Mouse (Mus musculus) MEL (cell line): Measurements from ENCODE around the gene Tcea3. TPM values are rescaled to one million over a fixed set of nuclear protein-coding genes. Genes with fewer than 3 reads are reported as not detected.
A peak's percentile ranks its signal among the peaks of the same experiment; 100 is the strongest.

ENCODE experiments used
- DNase-seq: peaks from one replicate; pipeline ENCODE4 v3.0.0; 2011; ENCODE audit warnings: low read depth, low spot score
- H3K27ac ChIP-seq: 2 replicates; pipeline ENCODE4 v1.5.1; 2012; ENCODE audit warnings: low read depth, mild to moderate bottlenecking, control low read depth, low read length, moderate library complexity; ENCODE audit not compliant: control insufficient read depth
- H3K27me3 ChIP-seq, 2 experiments: fragments of 150-350 bp in 1 of 2; sonication (generic) in 1 of 2; 2 replicates each; pipeline ENCODE4 v1.6.1; 2012; ENCODE audit warnings: low read length in 2 of 2, mild to moderate bottlenecking in 2 of 2, improper control_type of control experiment in 1 of 2, moderate library complexity in 1 of 2; ENCODE audit not compliant: insufficient read depth in 2 of 2, control insufficient read depth in 1 of 2
- H3K36me3 ChIP-seq, 2 experiments: 2 replicates each; pipeline ENCODE4 v1.6.1; 2012 to 2014; ENCODE audit warnings: low read length in 2 of 2, improper control_type of control experiment in 1 of 2, inconsistent platforms in 1 of 2, mild to moderate bottlenecking in 1 of 2; ENCODE audit not compliant: insufficient read depth in 2 of 2, control insufficient read depth in 1 of 2
- H3K4me1 ChIP-seq, 2 experiments: fragments of 150-350 bp in 1 of 2; sonication (generic) in 1 of 2; 2 replicates each; pipeline ENCODE4 v1.6.1; 2012; ENCODE audit warnings: low read length in 2 of 2, improper control_type of control experiment in 1 of 2, mild to moderate bottlenecking in 1 of 2; ENCODE audit not compliant: insufficient read depth in 2 of 2, control insufficient read depth in 1 of 2
- H3K4me3 ChIP-seq, 2 experiments: fragments of 150-350 bp in 1 of 2; sonication (generic) in 1 of 2; 2 replicates each; pipeline ENCODE4 v1.5.1; 2012; ENCODE audit warnings: low read depth in 2 of 2, low read length in 2 of 2, mild to moderate bottlenecking in 2 of 2, moderate library complexity in 2 of 2, control low read depth in 1 of 2, improper control_type of control experiment in 1 of 2; ENCODE audit not compliant: control insufficient read depth in 1 of 2, insufficient read depth in 1 of 2
- H3K79me2 ChIP-seq: 2 replicates; pipeline ENCODE4 v1.6.1; 2012; ENCODE audit warnings: mild to moderate bottlenecking, low read length, moderate library complexity; ENCODE audit not compliant: control insufficient read depth, poor library complexity, insufficient read depth
- H3K9ac ChIP-seq: 2 replicates; pipeline ENCODE4 v1.6.1; 2012; ENCODE audit warnings: low read depth, mild to moderate bottlenecking, control low read depth, low read length, moderate library complexity; ENCODE audit not compliant: control insufficient read depth, poor library complexity, severe bottlenecking
- H3K9me3 ChIP-seq: fragments of 150-350 bp; sonication (generic); replicated peaks from 2 replicates; pipeline ENCODE4 v1.6.1; 2012; ENCODE audit warnings: mild to moderate bottlenecking, low read length, improper control_type of control experiment, moderate library complexity; ENCODE audit not compliant: insufficient read depth
- BHLHE40 ChIP-seq: IDR thresholded peaks from 2 replicates; pipeline ENCODE4 v1.6.1; 2012; ENCODE audit warnings: low read depth, mild to moderate bottlenecking, inconsistent platforms, low read length, improper control_type of control experiment, borderline replicate concordance
- CHD1 ChIP-seq: IDR thresholded peaks from 2 replicates; pipeline ENCODE4 v1.6.1; 2012; ENCODE audit warnings: low read depth, mild to moderate bottlenecking, inconsistent platforms, low read length, improper control_type of control experiment
- CHD2 ChIP-seq: IDR thresholded peaks from 2 replicates; pipeline ENCODE4 v1.6.1; 2011; ENCODE audit warnings: low read length, improper control_type of control experiment
- CTCF ChIP-seq, 3 experiments: IDR thresholded peaks in 2 of 3; conservative IDR thresholded peaks in 1 of 3; 2 replicates each; pipeline ENCODE4 v1.5.1; 2011 to 2012; ENCODE audit warnings: low read length in 3 of 3, low read depth in 2 of 3, mild to moderate bottlenecking in 2 of 3, improper control_type of control experiment in 1 of 3, inconsistent platforms in 1 of 3, mixed read lengths in 1 of 3, moderate library complexity in 1 of 3; ENCODE audit not compliant: control insufficient read depth in 1 of 3, insufficient read depth in 1 of 3, poor library complexity in 1 of 3, severe bottlenecking in 1 of 3
- E2F4 ChIP-seq: IDR thresholded peaks from 2 replicates; pipeline ENCODE4 v1.6.1; 2011; ENCODE audit warnings: low read depth, low read length, improper control_type of control experiment, borderline replicate concordance
- ELF1 ChIP-seq: IDR thresholded peaks from 2 replicates; pipeline ENCODE4 v1.6.1; 2014; ENCODE audit warnings: low read depth, mild to moderate bottlenecking, inconsistent platforms, low read length, improper control_type of control experiment, moderate library complexity
- EP300 ChIP-seq, 2 experiments: IDR thresholded peaks; 2 replicates each; pipeline ENCODE4 v1.6.1; 2011; ENCODE audit warnings: improper control_type of control experiment in 2 of 2, low read length in 2 of 2, low read depth in 1 of 2, mild to moderate bottlenecking in 1 of 2
- ETS1 ChIP-seq: IDR thresholded peaks from 2 replicates; pipeline ENCODE4 v1.6.1; 2012; ENCODE audit warnings: low read depth, mild to moderate bottlenecking, inconsistent platforms, low read length, improper control_type of control experiment, moderate library complexity
- GABPA ChIP-seq: IDR thresholded peaks from 2 replicates; pipeline ENCODE4 v1.6.1; 2012; ENCODE audit warnings: low read depth, mild to moderate bottlenecking, inconsistent platforms, low read length, improper control_type of control experiment, moderate library complexity
- GATA1 ChIP-seq: IDR thresholded peaks from 2 replicates; pipeline ENCODE4 v1.6.1; 2011; ENCODE audit warnings: low read depth, low read length, improper control_type of control experiment
- HCFC1 ChIP-seq: IDR thresholded peaks from 2 replicates; pipeline ENCODE4 v1.6.1; 2012; ENCODE audit warnings: low read depth, mild to moderate bottlenecking, inconsistent platforms, low read length, improper control_type of control experiment, moderate library complexity
- JUND ChIP-seq: IDR thresholded peaks from 2 replicates; pipeline ENCODE4 v1.6.1; 2011; ENCODE audit warnings: low read depth, mild to moderate bottlenecking, improper control_type of control experiment, low read length
- KAT2A ChIP-seq: conservative IDR thresholded peaks from 2 replicates; pipeline ENCODE4 v1.6.1; 2012; ENCODE audit warnings: low read depth, low read length, improper control_type of control experiment, inconsistent platforms
- MAFK ChIP-seq: IDR thresholded peaks from 2 replicates; pipeline ENCODE4 v1.6.1; 2011; ENCODE audit warnings: low read depth, mild to moderate bottlenecking, low read length, improper control_type of control experiment, borderline replicate concordance
- MAZ ChIP-seq: IDR thresholded peaks from 2 replicates; pipeline ENCODE4 v1.6.1; 2012; ENCODE audit warnings: low read depth, mild to moderate bottlenecking, inconsistent platforms, low read length, improper control_type of control experiment
- MEF2A ChIP-seq: IDR thresholded peaks from 2 replicates; pipeline ENCODE4 v1.6.1; 2014; ENCODE audit warnings: low read depth, mild to moderate bottlenecking, inconsistent platforms, low read length, improper control_type of control experiment; ENCODE audit not compliant: poor library complexity, insufficient replicate concordance, severe bottlenecking; ENCODE audit errors: extremely low read depth
- MXI1 ChIP-seq: IDR thresholded peaks from 2 replicates; pipeline ENCODE4 v1.6.1; 2011; ENCODE audit warnings: mild to moderate bottlenecking, low read depth, low read length, improper control_type of control experiment
- MYB ChIP-seq: IDR thresholded peaks from 2 replicates; pipeline ENCODE4 v1.6.1; 2011; ENCODE audit warnings: mild to moderate bottlenecking, low read depth, low read length, improper control_type of control experiment
- MYC ChIP-seq: IDR thresholded peaks from 2 replicates; pipeline ENCODE4 v1.6.1; 2011; ENCODE audit warnings: low read depth, mild to moderate bottlenecking, low read length, improper control_type of control experiment, moderate library complexity
- NELFE ChIP-seq: IDR thresholded peaks from 2 replicates; pipeline ENCODE4 v1.6.1; 2011; ENCODE audit warnings: low read depth, low read length, improper control_type of control experiment
- NRF1 ChIP-seq: IDR thresholded peaks from 2 replicates; pipeline ENCODE4 v1.6.1; 2014; ENCODE audit warnings: low read depth, mild to moderate bottlenecking, inconsistent platforms, low read length, improper control_type of control experiment, moderate library complexity; ENCODE audit not compliant: poor library complexity, insufficient read depth, severe bottlenecking
- POLR2A ChIP-seq, 2 experiments: IDR thresholded peaks; 2 replicates each; pipeline ENCODE4 v1.6.1; 2011 to 2012; ENCODE audit warnings: low read length in 2 of 2, mild to moderate bottlenecking in 2 of 2, control low read depth in 1 of 2, improper control_type of control experiment in 1 of 2, low read depth in 1 of 2, moderate library complexity in 1 of 2; ENCODE audit not compliant: control insufficient read depth in 1 of 2, insufficient read depth in 1 of 2, poor library complexity in 1 of 2
- RAD21 ChIP-seq: IDR thresholded peaks from 2 replicates; pipeline ENCODE4 v1.6.1; 2011; ENCODE audit warnings: mild to moderate bottlenecking, low read depth, low read length, improper control_type of control experiment
- RCOR1 ChIP-seq: IDR thresholded peaks from 2 replicates; pipeline ENCODE4 v1.6.1; 2012; ENCODE audit warnings: low read depth, mild to moderate bottlenecking, inconsistent platforms, low read length, improper control_type of control experiment
- SMC3 ChIP-seq: IDR thresholded peaks from 2 replicates; pipeline ENCODE4 v1.6.1; 2011; ENCODE audit warnings: low read depth, low read length, improper control_type of control experiment
- TAL1 ChIP-seq: IDR thresholded peaks from 2 replicates; pipeline ENCODE4 v1.6.1; 2012; ENCODE audit warnings: mild to moderate bottlenecking, inconsistent platforms, low read length, moderate library complexity, mixed read lengths
- TBP ChIP-seq: IDR thresholded peaks from 2 replicates; pipeline ENCODE4 v1.8.0; 2011; ENCODE audit warnings: low read depth, low read length, improper control_type of control experiment
- UBTF ChIP-seq: IDR thresholded peaks from 2 replicates; pipeline ENCODE4 v1.6.1; 2012; ENCODE audit warnings: low read depth, mild to moderate bottlenecking, inconsistent platforms, low read length, improper control_type of control experiment, moderate library complexity, borderline replicate concordance; ENCODE audit not compliant: insufficient read depth
- USF1 ChIP-seq: IDR thresholded peaks from 2 replicates; pipeline ENCODE4 v1.6.1; 2014; ENCODE audit warnings: low read depth, mild to moderate bottlenecking, inconsistent platforms, low read length, improper control_type of control experiment, moderate library complexity
- ZC3H11A ChIP-seq: IDR thresholded peaks from 2 replicates; pipeline ENCODE4 v1.6.1; 2012; ENCODE audit warnings: low read depth, mild to moderate bottlenecking, inconsistent platforms, low read length, improper control_type of control experiment
- ZKSCAN1 ChIP-seq: IDR thresholded peaks from 2 replicates; pipeline ENCODE4 v1.6.1; 2012; ENCODE audit warnings: low read depth, mild to moderate bottlenecking, inconsistent platforms, low read length, improper control_type of control experiment, moderate library complexity
- ZMIZ1 ChIP-seq: IDR thresholded peaks from 2 replicates; pipeline ENCODE4 v1.6.1; 2012; ENCODE audit warnings: low read depth, mild to moderate bottlenecking, inconsistent platforms, low read length, improper control_type of control experiment, moderate library complexity
- ZNF384 ChIP-seq: IDR thresholded peaks from 2 replicates; pipeline ENCODE4 v1.6.1; 2012; ENCODE audit warnings: low read depth, mild to moderate bottlenecking, inconsistent platforms, low read length, improper control_type of control experiment
- polyA plus RNA-seq, 2 experiments: library from polyadenylated mRNA; stranded (reverse) in 1 of 2; unstranded in 1 of 2; fragments of >175 nt in 1 of 2; fragments of >200 nt in 1 of 2; gene quantifications; 2 replicates each; pipeline versions ENCODE4 v1.2.1 to v1.2.4; 2012; ENCODE audit warnings: low replicate concordance in 2 of 2, low read depth in 1 of 2; ENCODE audit not compliant: insufficient read length in 2 of 2, insufficient read depth in 1 of 2, missing spikeins in 1 of 2
- total RNA-seq: library from RNA; depleted of rRNA; stranded (reverse); fragments of 300-350 nt; gene quantifications from 2 replicates; pipeline ENCODE4 v1.2.3, GENCODE M21; 2012

Gene Tcea3
- total and polyA plus RNA-seq, 3 experiments = not detected

- TF ChIP-seq E2F4 (no peak), CTCF (IDR thresholded peaks at IDR 0.05 in 2 of 3, conservative IDR thresholded peaks at IDR 0.05 in 1 of 3; ENCODE audit: control insufficient read depth in 1 of 3, insufficient read depth in 1 of 3, low read depth in 2 of 3, low read length in 3 of 3, poor library complexity in 1 of 3, severe bottlenecking in 1 of 3) (no peak)
Observed at GRCm38 (mm10) chr4:136285348-136285810, 37.9 kb downstream of the Tcea3 start (continued).

- Histone ChIP-seq H3K4me3 (peak overlapping the region; percentile 86 to 95), H3K4me1 (peaks cover 0 to 11% of the 10 kb centered on the region in 2 experiments; a peak in 2 of 4 replicates), H3K9ac (peak overlapping the region; percentile 89), H3K79me2 (peaks cover 4% of the 10 kb centered on the region), H3K36me3 (peaks cover 2 to 10% of the 10 kb centered on the region in 2 experiments; a peak in 3 of 4 replicates), H3K27me3 (no peaks in the 10 kb centered on the region; a peak in 2 of 4 replicates), H3K27ac (peak overlapping the region; percentile 62), H3K9me3 (no peaks in the 10 kb centered on the region)
- DNase-seq = peak; percentile 98
- TF ChIP-seq CHD1 = no peak
- TF ChIP-seq E2F4 = no peak
- peak; percentile 86 for TF ChIP-seq HCFC1
- TF ChIP-seq EP300 (IDR thresholded peaks at IDR 0.05; ENCODE audit: low read depth in 1 of 2, low read length in 2 of 2) = no peak
- peak; percentile 87 for TF ChIP-seq NRF1
- no peak for TF ChIP-seq RCOR1
- 0 out of 2 replicates have a peak, but pooled peaks have one; percentile 16 for TF ChIP-seq USF1
- peak; percentile 73; the same call in 1 of the 2 replicates for TF ChIP-seq KAT2A
- 0 out of 2 replicates have a peak, but pooled peaks have one; percentile 11 for TF ChIP-seq CHD2
- TF ChIP-seq ELF1 = peak; percentile 80
- no peak for TF ChIP-seq SMC3
- TF ChIP-seq ZMIZ1 = 0 out of 2 replicates have a peak, but pooled peaks have one; percentile 8
- no peak for TF ChIP-seq GATA1
- no peak for TF ChIP-seq MEF2A
- TF ChIP-seq TAL1 = no peak
- peak; percentile 47 to 69; a peak in 3 of 4 replicates for TF ChIP-seq POLR2A (IDR thresholded peaks at IDR 0.05; ENCODE audit: control insufficient read depth in 1 of 2, insufficient read depth in 1 of 2, low read depth in 1 of 2, low read length in 2 of 2, poor library complexity in 1 of 2)
- TF ChIP-seq ZNF384 = no peak
- no peak for TF ChIP-seq MAFK
- TF ChIP-seq MYB = no peak
- TF ChIP-seq ZKSCAN1 = no peak
- no peak for TF ChIP-seq RAD21
- TF ChIP-seq MXI1 = peak; percentile 51
- peak; percentile 61 for TF ChIP-seq MYC
- 0 out of 2 replicates have a peak, but pooled peaks have one; percentile 9 for TF ChIP-seq MAZ
- no peak for TF ChIP-seq CTCF (IDR thresholded peaks at IDR 0.05 in 2 of 3, conservative IDR thresholded peaks at IDR 0.05 in 1 of 3; ENCODE audit: control insufficient read depth in 1 of 3, insufficient read depth in 1 of 3, low read depth in 2 of 3, low read length in 3 of 3, poor library complexity in 1 of 3, severe bottlenecking in 1 of 3)
- TF ChIP-seq NELFE = peak; percentile 48
- TF ChIP-seq TBP = 0 out of 2 replicates have a peak, but pooled peaks have one; percentile 34
- no peak for TF ChIP-seq UBTF
- TF ChIP-seq GABPA = no peak
- no peak for TF ChIP-seq BHLHE40
- no peak for TF ChIP-seq ZC3H11A
- no peak for TF ChIP-seq ETS1
- no peak for TF ChIP-seq JUND
Observed at GRCm38 (mm10) chr4:136285811-136286371, 38.4 kb downstream of the Tcea3 start.
